Mouse (Mus musculus): ENCODE data around the gene Vmn1r185. TPM values are rescaled to one million over a fixed set of nuclear protein-coding genes. Genes with fewer than 3 reads are reported as not detected.

Gene Vmn1r185
- polyA plus RNA-seq (2012; rRNA removed; ENCODE audit: low replicate concordance): not detected in 2 replicates

DNA sequence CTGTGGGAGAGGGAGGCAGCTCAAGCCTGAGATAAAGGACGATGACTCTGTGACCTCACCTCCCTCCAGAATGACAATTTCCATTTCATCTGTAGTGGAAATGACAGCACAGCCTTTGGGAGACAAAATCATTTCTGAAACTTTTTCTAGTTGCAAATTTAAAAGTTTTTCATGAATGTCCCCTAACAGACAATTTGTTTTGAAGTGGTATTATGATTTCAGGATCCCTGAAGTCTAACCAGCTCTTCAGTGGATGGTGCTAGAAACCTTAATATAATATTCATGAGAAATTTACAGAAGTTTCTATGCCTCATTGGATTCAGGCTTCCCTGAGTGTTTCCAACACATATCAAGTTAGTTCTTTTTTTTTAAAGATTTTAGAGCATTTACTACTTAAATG, at the start of gene Vmn1r185:
Vmn1r185 (minus strand) TSS at position 101 of the 400 bp plus-strand sequence.

Other genes starting within 250 kb of the Vmn1r185 start
- gene Nlrp9c, start 214.8 kb downstream of the Vmn1r185 start, polyA plus RNA-seq (2012; rRNA removed; ENCODE audit: low replicate concordance): not detected in 2 replicates
- not detected in 2 replicates for gene Nlrp4a, start 183.4 kb downstream of the Vmn1r185 start, polyA plus RNA-seq (2012; rRNA removed; ENCODE audit: low replicate concordance)
- not detected in 2 replicates for gene Nlrp9a, start 83.4 kb downstream of the Vmn1r185 start, polyA plus RNA-seq (2012; rRNA removed; ENCODE audit: low replicate concordance)
- not detected in 2 replicates for gene Cyp2b23, start 68.0 kb upstream of the Vmn1r185 start, polyA plus RNA-seq (2012; rRNA removed; ENCODE audit: low replicate concordance)
- gene Cyp2b19, start 138.7 kb upstream of the Vmn1r185 start, polyA plus RNA-seq (2012; rRNA removed; ENCODE audit: low replicate concordance): not detected in 2 replicates
- not detected in 2 replicates for gene Cyp2g1, start 190.4 kb upstream of the Vmn1r185 start, polyA plus RNA-seq (2012; rRNA removed; ENCODE audit: low replicate concordance)
- 0.05 TPM in 1 of 2 replicates, not detected in the other for gene Cyp2a5, start 216.8 kb upstream of the Vmn1r185 start, polyA plus RNA-seq (2012; rRNA removed; ENCODE audit: low replicate concordance)

Data from duodenum, adult 2 months (tissue).